Mouse (Mus musculus) heart, adult 2 months (tissue): Measurements from ENCODE around the gene Lrmp.

Source experiments
- CTCF ChIP-seq: fragments of 200-600 bp; IDR thresholded peaks from 2 replicates; pipeline ENCODE4 v1.8.1; 2022; ENCODE audit warnings: antibody characterized with exemption, mild to moderate bottlenecking, moderate library complexity
- EP300 ChIP-seq: fragments of 200-500 bp; IDR thresholded peaks from 2 replicates; pipeline ENCODE4 v1.6.1; 2011; ENCODE audit warnings: low read depth, low read length, control low read depth; ENCODE audit not compliant: insufficient read depth
- POLR2A ChIP-seq: fragments of 200-500 bp; IDR thresholded peaks from 2 replicates; pipeline ENCODE4 v1.6.1; 2011; ENCODE audit warnings: mild to moderate bottlenecking, low read depth, low read length, control low read depth; ENCODE audit not compliant: insufficient read depth

- TF ChIP-seq CTCF, result no peak
- no peak for TF ChIP-seq POLR2A
- no peak for TF ChIP-seq EP300
Observed at GRCm38 (mm10) chr6:145106163-145106842, 9.2 kb upstream of the Lrmp start.
